Mouse (Mus musculus): ENCODE measurements around the gene Pmfbp1.

DNA sequence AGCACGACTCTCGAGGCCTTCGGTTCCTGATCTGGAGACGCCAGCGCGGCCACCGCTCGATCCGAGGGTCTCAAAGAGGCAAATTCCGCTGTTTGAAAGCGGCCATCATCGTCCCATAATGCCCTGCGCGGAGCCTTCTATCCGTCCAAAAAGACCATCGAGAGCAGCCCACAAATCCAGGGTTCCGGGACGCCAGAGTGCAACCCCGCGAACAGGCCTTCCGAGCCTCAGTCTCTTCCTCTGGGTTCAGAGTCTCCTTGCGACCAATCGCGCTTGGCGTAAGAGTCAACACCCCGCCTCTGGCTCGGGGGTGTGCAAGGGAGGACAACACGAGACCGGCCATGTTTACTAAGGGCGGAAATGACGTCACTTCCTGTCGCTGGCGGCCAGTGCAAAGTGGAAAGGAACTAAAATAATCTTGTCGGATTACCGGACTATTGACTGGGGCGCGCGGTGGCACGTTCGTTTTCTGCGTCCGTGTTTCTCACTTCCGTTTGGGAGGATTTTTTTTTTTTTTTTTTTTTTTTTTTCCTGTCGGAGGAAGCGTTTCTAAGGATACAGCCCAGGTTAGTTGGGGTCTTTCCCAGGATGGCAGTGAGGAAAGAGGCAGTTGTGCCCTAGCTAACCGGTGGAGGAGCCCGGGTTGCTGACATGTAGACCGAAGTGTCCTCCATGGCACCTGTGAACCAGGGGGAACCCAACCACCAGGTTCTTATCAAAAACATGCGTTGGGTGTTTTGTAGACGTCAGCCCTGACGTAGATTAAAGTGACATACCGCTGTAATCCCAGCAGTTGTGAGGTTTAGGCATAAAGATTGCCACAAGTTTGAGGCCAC is 71.9 kb downstream of the Pmfbp1 start, which contains the start of the genes Dhx38 and Txnl4b:
- TF ChIP-seq POLR2A (IDR thresholded peaks at IDR 0.05; ENCODE audit: insufficient read length, low read depth) (peak; percentile 29), E2F4 (IDR thresholded peaks at IDR 0.05; ENCODE audit: insufficient read depth) (no peak), MAX (IDR thresholded peaks at IDR 0.05; ENCODE audit: low read depth) (no peak), MYOD1 (IDR thresholded peaks at IDR 0.05; ENCODE audit: control insufficient read depth in 1 of 3, insufficient read length in 2 of 3, low read depth in 2 of 3) (no peak), USF1 (IDR thresholded peaks at IDR 0.05; ENCODE audit: low read depth) (peak; percentile 34), POLR2AphosphoS2 (IDR thresholded peaks at IDR 0.05; ENCODE audit: insufficient read length, low read depth) (no peak), SRF (IDR thresholded peaks at IDR 0.05; ENCODE audit: control insufficient read depth, insufficient read length, low read depth) (peak; percentile 48), TCF12 (IDR thresholded peaks at IDR 0.05; ENCODE audit: insufficient read depth, poor library complexity, severe bottlenecking) (no peak)

Measured in myocyte (in vitro differentiated cells).